ENCODE assay signal across 7 mouse cellular contexts in the genomic region with DNA sequence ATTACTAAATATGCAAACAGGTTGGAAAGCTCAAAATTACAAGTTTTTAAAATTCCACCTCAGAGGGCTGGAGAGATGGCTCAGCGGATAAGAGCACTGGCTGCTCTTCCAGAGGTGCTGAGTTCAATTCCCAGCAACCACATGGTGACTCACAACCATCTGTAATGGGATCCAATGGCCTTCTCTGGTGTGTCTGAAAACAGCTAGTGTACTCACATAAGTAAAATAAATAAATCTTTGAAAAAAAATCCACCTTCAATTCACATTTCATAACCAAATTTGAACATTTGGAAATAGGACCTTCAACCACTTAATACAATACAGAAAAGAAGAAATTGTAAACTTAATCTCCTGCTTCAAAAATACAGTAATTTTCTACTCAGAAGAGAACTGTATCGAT. TPM values are rescaled to one million over a fixed set of nuclear protein-coding genes. Genes with fewer than 3 reads are reported as not detected.
DNase-seq lines count a peak whose midpoint lies in the region; ATAC-seq and TF ChIP-seq lines count a peak whose summit lies in the region.

No protein-coding gene starts in this region.

- H3K4me1 ChIP-seq in megakaryocyte, embryonic 14.5 days = peaks cover 28% of the 10 kb centered on the region
- no peaks in the 10 kb centered on the region; the same call in 1 of the 2 replicates for H3K4me1 ChIP-seq in embryonic fibroblast, embryonic 13.5 days (ENCODE audit: control insufficient read depth, insufficient read depth, low read length)
- H3K4me1 ChIP-seq in limb, embryonic 13.5 days = peaks cover 25% of the 10 kb centered on the region
- peaks cover 5% of the 10 kb centered on the region; the same call in 1 of the 2 replicates for H3K4me1 ChIP-seq in stomach, embryonic 15.5 days

- no peaks in the 10 kb centered on the region for H3K9me3 ChIP-seq in megakaryocyte, embryonic 14.5 days
- no peaks in the 10 kb centered on the region for H3K9me3 ChIP-seq in limb, embryonic 13.5 days
- no peaks in the 10 kb centered on the region for H3K9me3 ChIP-seq in stomach, embryonic 15.5 days

- peak overlapping the region; percentile 97 for H3K9ac ChIP-seq in limb, embryonic 13.5 days
- H3K9ac ChIP-seq in stomach, embryonic 15.5 days = peak overlapping the region; percentile 87; the same call in 1 of the 2 replicates

- no peak for TF ChIP-seq CTCF in embryonic fibroblast, embryonic 13.5 days (IDR thresholded peaks at IDR 0.05; ENCODE audit: borderline replicate concordance, insufficient read depth, low read length)

- no peak for ATAC-seq in megakaryocyte, adult 5-6 weeks (ENCODE audit: poor library complexity, severe bottlenecking)
- no peak for ATAC-seq in limb, embryonic 13.5 days (ENCODE audit: low FRiP score, low read depth)
- ATAC-seq in stomach, embryonic 15.5 days (ENCODE audit: insufficient read depth, low FRiP score, low read depth) = no peak

- H3K4me2 ChIP-seq in limb, embryonic 13.5 days (replicated peaks) = peak overlapping the region; percentile 91
- H3K4me2 ChIP-seq in stomach, embryonic 15.5 days = peak overlapping the region; percentile 57

- no peak for DNase-seq in left cerebral cortex, adult 18-20 months (ENCODE audit: low spot score in 2 of 2)
- DNase-seq in urinary bladder, postnatal 10 days (ENCODE audit: low spot score) = no peak

- 39% methylated on average over 2 of the region's 2 CpGs for WGBS in limb, embryonic 13.5 days
- WGBS in stomach, embryonic 15.5 days = 32% methylated on average over 2 of the region's 2 CpGs

- H3K27ac ChIP-seq in embryonic fibroblast, embryonic 13.5 days (ENCODE audit: insufficient read depth, low read length) = no peak overlapping the region
- H3K27ac ChIP-seq in limb, embryonic 13.5 days = no peak overlapping the region
- H3K27ac ChIP-seq in stomach, embryonic 15.5 days = no peak overlapping the region

- peaks cover 33% of the 10 kb centered on the region for H3K36me3 ChIP-seq in megakaryocyte, embryonic 14.5 days (replicated peaks; ENCODE audit: low read length)
- H3K36me3 ChIP-seq in limb, embryonic 13.5 days = 0 out of 2 replicates have a peak, but pooled peaks cover 3% of the 10 kb centered on the region
- H3K36me3 ChIP-seq in stomach, embryonic 15.5 days = no peaks in the 10 kb centered on the region

- H3K4me3 ChIP-seq in megakaryocyte, embryonic 14.5 days (replicated peaks) = peak overlapping the region; percentile 99
- H3K4me3 ChIP-seq in embryonic fibroblast, embryonic 13.5 days (ENCODE audit: insufficient read depth, low read length) = peak overlapping the region; percentile 93
- peak overlapping the region; percentile 99 for H3K4me3 ChIP-seq in limb, embryonic 13.5 days
- peak overlapping the region; percentile 98 for H3K4me3 ChIP-seq in stomach, embryonic 15.5 days (replicated peaks)

- H3K27me3 ChIP-seq in megakaryocyte, embryonic 14.5 days (replicated peaks) = no peaks in the 10 kb centered on the region
- no peaks in the 10 kb centered on the region for H3K27me3 ChIP-seq in limb, embryonic 13.5 days
- H3K27me3 ChIP-seq in stomach, embryonic 15.5 days (replicated peaks) = no peaks in the 10 kb centered on the region

- no peak for TF ChIP-seq POLR2A in embryonic fibroblast, embryonic 13.5 days (IDR thresholded peaks at IDR 0.05; ENCODE audit: low read depth, low read length)

RNA-seq across cellular contexts. Expression of a gene that starts 0.9 kb away (rescaled TPM):
- 26.7 and 39.7 TPM in 2 replicates for polyA plus RNA-seq in megakaryocyte, embryonic 14.5 days (2012; ENCODE audit: insufficient read depth, low replicate concordance)
- total RNA-seq in megakaryocyte, adult 5-6 weeks (2015) = 490 and 523 TPM in 2 replicates
- total RNA-seq in megakaryocyte, adult 5-6 weeks (2017) = 117 and 122 TPM in 2 replicates
- polyA plus RNA-seq in embryonic fibroblast, embryonic 13.5 days (2011; ENCODE audit: insufficient read length, low read depth, missing spikeins) = 281 and 285 TPM in 2 replicates
- polyA plus RNA-seq in limb, embryonic 13.5 days (2015; fragmentation: Nextera tagmentation; extraction: Ambion mirVana) = 613 and 626 TPM in 2 replicates
- polyA plus RNA-seq in stomach, embryonic 15.5 days (2015; fragmentation: Nextera tagmentation; extraction: Ambion mirVana) = 757 and 776 TPM in 2 replicates
- total RNA-seq in left cerebral cortex, adult 18-20 months (2021) = 100 to 1,000 TPM; 316 to 362 TPM

RNA-seq across cellular contexts. Expression of a gene that starts 38.5 kb away (rescaled TPM):
- 3.1 and 5.9 TPM in 2 replicates for polyA plus RNA-seq in megakaryocyte, embryonic 14.5 days (2012; ENCODE audit: insufficient read depth, low replicate concordance)
- total RNA-seq in megakaryocyte, adult 5-6 weeks (2015) = 32.8 and 44.7 TPM in 2 replicates
- 5.5 and 15.9 TPM in 2 replicates for total RNA-seq in megakaryocyte, adult 5-6 weeks (2017)
- 29.0 and 32.1 TPM in 2 replicates for polyA plus RNA-seq in embryonic fibroblast, embryonic 13.5 days (2011; ENCODE audit: insufficient read length, low read depth, missing spikeins)
- polyA plus RNA-seq in limb, embryonic 13.5 days (2015; fragmentation: Nextera tagmentation; extraction: Ambion mirVana) = 18.0 and 20.3 TPM in 2 replicates
- polyA plus RNA-seq in stomach, embryonic 15.5 days (2015; fragmentation: Nextera tagmentation; extraction: Ambion mirVana) = 14.1 and 14.2 TPM in 2 replicates
- 10 to 100 TPM; 84.1 to 88.1 TPM for total RNA-seq in left cerebral cortex, adult 18-20 months (2021)

RNA-seq across cellular contexts. Expression of a gene that starts 45.8 kb away (rescaled TPM):
- polyA plus RNA-seq in megakaryocyte, embryonic 14.5 days (2012; ENCODE audit: insufficient read depth, low replicate concordance) = 0.76 and 2.0 TPM in 2 replicates
- 43.0 and 53.3 TPM in 2 replicates for total RNA-seq in megakaryocyte, adult 5-6 weeks (2015)
- 30.3 and 33.3 TPM in 2 replicates for total RNA-seq in megakaryocyte, adult 5-6 weeks (2017)
- polyA plus RNA-seq in embryonic fibroblast, embryonic 13.5 days (2011; ENCODE audit: insufficient read length, low read depth, missing spikeins) = 56.9 and 64.4 TPM in 2 replicates
- 27.0 and 27.3 TPM in 2 replicates for polyA plus RNA-seq in limb, embryonic 13.5 days (2015; fragmentation: Nextera tagmentation; extraction: Ambion mirVana)
- polyA plus RNA-seq in stomach, embryonic 15.5 days (2015; fragmentation: Nextera tagmentation; extraction: Ambion mirVana) = 25.7 and 28.4 TPM in 2 replicates
- total RNA-seq in left cerebral cortex, adult 18-20 months (2021) = 10 to 100 TPM; 66.7 to 69.0 TPM
